Mouse (Mus musculus): Measurements from ENCODE around the gene Cit. TPM values are rescaled to one million over a fixed set of nuclear protein-coding genes. Genes with fewer than 3 reads are reported as not detected.

Cit gene
- polyA plus RNA-seq, 1 experiment from 2014 or later, result 4.8 TPM

GRCm38 (mm10) chr5:115982671-115983373 lies 137.7 kb downstream of the Cit start:
- no peak overlapping the region for H3K9ac ChIP-seq (replicated peaks; ENCODE audit: low read depth)
- 55% methylated on average over 7 of the region's 7 CpGs for WGBS

DNA sequence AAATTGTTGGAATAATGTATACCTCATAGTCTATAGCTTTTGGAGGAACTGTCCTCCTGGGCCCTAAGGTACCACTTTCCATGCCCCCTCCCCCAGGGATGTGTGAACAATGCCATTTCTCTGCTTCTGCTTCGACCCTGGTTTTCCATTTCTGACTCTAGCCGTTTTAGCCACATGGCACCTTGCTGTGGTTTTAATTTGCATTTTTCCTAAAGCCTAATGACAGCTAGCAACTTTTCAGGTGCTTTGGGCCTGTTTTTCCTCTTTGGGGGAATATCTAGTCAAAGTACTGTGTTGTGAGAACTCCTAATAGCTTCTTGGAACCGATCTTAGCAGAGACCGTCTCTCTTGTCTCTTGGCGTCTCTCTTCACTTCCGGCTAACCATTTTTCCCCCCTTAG lies 139.3 kb downstream of the Cit start:
- TF ChIP-seq CTCF (IDR thresholded peaks at IDR 0.05) (no peak), EP300 (IDR thresholded peaks at IDR 0.05) (no peak)
- Histone ChIP-seq H3K4me3 (ENCODE audit: low read depth, low read length) (no peak overlapping the region), H3K27ac (ENCODE audit: low read length) (no peak overlapping the region), H3K9ac (replicated peaks; ENCODE audit: low read depth) (no peak overlapping the region), H3K4me1 (ENCODE audit: insufficient read depth, low read depth, low read length) (peaks cover 7% of the 10 kb centered on the region; the same call in 1 of the 2 replicates), H3K9me3 (ENCODE audit: low read length) (no peaks in the 10 kb centered on the region), H3K27me3 (replicated peaks; ENCODE audit: insufficient read depth, low read length) (no peaks in the 10 kb centered on the region), H3K36me3 (ENCODE audit: insufficient read depth, low read length) (no peaks in the 10 kb centered on the region), H3K4me2 (replicated peaks; ENCODE audit: low read depth, low read length) (no peak overlapping the region)
- ATAC-seq (no peak), DNase-seq (ENCODE audit: low spot score) (no peak)
- 92% methylated on average over 6 of the region's 6 CpGs for WGBS

More at GRCm38 (mm10) chr5:115982671-115983373, 137.7 kb downstream of the Cit start:
- Histone ChIP-seq H3K36me3 (ENCODE audit: insufficient read depth, low read length) (no peaks in the 10 kb centered on the region), H3K27ac (ENCODE audit: low read length) (no peak overlapping the region), H3K9me3 (ENCODE audit: low read length) (no peaks in the 10 kb centered on the region), H3K4me1 (ENCODE audit: insufficient read depth, low read depth, low read length) (peaks cover 11% of the 10 kb centered on the region; the same call in 1 of the 2 replicates), H3K4me2 (replicated peaks; ENCODE audit: low read depth, low read length) (no peak overlapping the region), H3K27me3 (replicated peaks; ENCODE audit: insufficient read depth, low read length) (no peaks in the 10 kb centered on the region), H3K4me3 (ENCODE audit: low read depth, low read length) (no peak overlapping the region)
- TF ChIP-seq CTCF (IDR thresholded peaks at IDR 0.05), result no peak
- TF ChIP-seq EP300 (IDR thresholded peaks at IDR 0.05), result no peak
- ATAC-seq, result no peak
- no peak for DNase-seq (ENCODE audit: low spot score)

GRCm38 (mm10) chr5:115985101-115985500 lies 140.0 kb downstream of the Cit start:
- Histone ChIP-seq H3K27me3 (replicated peaks; ENCODE audit: insufficient read depth, low read length) (no peaks in the 10 kb centered on the region), H3K9ac (replicated peaks; ENCODE audit: low read depth) (no peak overlapping the region), H3K36me3 (ENCODE audit: insufficient read depth, low read length) (peaks cover 3% of the 10 kb centered on the region; the same call in 1 of the 2 replicates), H3K27ac (ENCODE audit: low read length) (no peak overlapping the region), H3K4me3 (ENCODE audit: low read depth, low read length) (no peak overlapping the region), H3K9me3 (ENCODE audit: low read length) (no peaks in the 10 kb centered on the region), H3K4me2 (replicated peaks; ENCODE audit: low read depth, low read length) (no peak overlapping the region), H3K4me1 (ENCODE audit: insufficient read depth, low read depth, low read length) (peaks cover 7% of the 10 kb centered on the region; the same call in 1 of the 2 replicates)
- TF ChIP-seq CTCF (IDR thresholded peaks at IDR 0.05) (no peak), EP300 (IDR thresholded peaks at IDR 0.05) (no peak)
- 91% methylated on average over 11 of the region's 11 CpGs for WGBS
- no peak for ATAC-seq
- no peak for DNase-seq (ENCODE audit: low spot score)

DNA sequence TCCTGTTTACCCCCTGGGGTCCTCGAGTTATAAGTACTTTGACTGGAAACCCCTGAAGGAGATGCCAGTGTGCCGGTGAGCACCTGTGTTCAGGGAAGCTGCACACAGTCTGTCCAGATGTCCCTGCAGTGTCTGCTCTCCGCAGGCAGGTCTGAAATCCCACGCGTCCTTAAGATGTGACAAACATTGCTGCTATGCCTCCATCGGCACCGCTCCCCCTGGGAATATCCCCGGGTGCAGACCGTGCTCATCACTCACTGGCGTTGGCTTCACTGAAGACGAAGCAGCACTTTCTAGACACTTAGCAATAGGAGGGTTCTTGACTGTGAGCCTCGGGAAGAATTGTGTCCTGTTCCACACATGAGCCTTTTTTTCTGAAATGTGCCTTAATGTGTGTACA lies 142.2 kb downstream of the Cit start:
- Histone ChIP-seq H3K4me2 (replicated peaks; ENCODE audit: low read depth, low read length) (no peak overlapping the region), H3K4me3 (ENCODE audit: low read depth, low read length) (no peak overlapping the region), H3K27ac (ENCODE audit: low read length) (no peak overlapping the region), H3K9me3 (ENCODE audit: low read length) (no peaks in the 10 kb centered on the region), H3K9ac (replicated peaks; ENCODE audit: low read depth) (no peak overlapping the region), H3K4me1 (ENCODE audit: insufficient read depth, low read depth, low read length) (peaks cover 7% of the 10 kb centered on the region; the same call in 1 of the 2 replicates), H3K36me3 (ENCODE audit: insufficient read depth, low read length) (peaks cover 7% of the 10 kb centered on the region; the same call in 1 of the 2 replicates), H3K27me3 (replicated peaks; ENCODE audit: insufficient read depth, low read length) (no peaks in the 10 kb centered on the region)
- ATAC-seq (no peak), DNase-seq (ENCODE audit: low spot score) (no peak)
- 84% methylated on average over 12 of the region's 12 CpGs for WGBS
- TF ChIP-seq EP300 (IDR thresholded peaks at IDR 0.05) (no peak), CTCF (IDR thresholded peaks at IDR 0.05) (no peak)

DNA sequence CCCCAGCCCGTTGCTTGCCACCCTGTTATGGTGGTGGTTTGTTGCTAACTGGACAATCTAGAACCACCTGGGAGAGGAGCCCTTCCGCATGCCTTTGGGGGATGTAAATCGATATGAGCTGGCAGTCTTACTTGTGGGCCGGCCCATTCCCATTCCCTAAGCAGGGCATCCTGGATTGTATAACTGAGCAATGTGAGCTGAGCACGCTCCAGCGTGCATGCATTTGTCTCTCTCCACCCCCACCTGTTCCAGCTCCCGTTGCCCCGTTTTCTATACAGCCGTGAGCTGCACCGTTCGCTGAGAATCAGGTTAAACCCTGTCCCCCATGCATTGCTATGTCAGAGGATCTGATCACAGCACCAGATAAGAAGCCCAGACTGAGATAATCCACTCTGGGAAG lies 146.6 kb downstream of the Cit start:
- DNase-seq (ENCODE audit: low spot score) (no peak), ATAC-seq (no peak)
- Histone ChIP-seq H3K4me3 (ENCODE audit: low read depth, low read length) (no peak overlapping the region), H3K9me3 (ENCODE audit: low read length) (no peaks in the 10 kb centered on the region), H3K27ac (ENCODE audit: low read length) (no peak overlapping the region), H3K4me2 (replicated peaks; ENCODE audit: low read depth, low read length) (no peak overlapping the region), H3K4me1 (ENCODE audit: insufficient read depth, low read depth, low read length) (no peaks in the 10 kb centered on the region), H3K36me3 (ENCODE audit: insufficient read depth, low read length) (peaks cover 7% of the 10 kb centered on the region; the same call in 1 of the 2 replicates), H3K27me3 (replicated peaks; ENCODE audit: insufficient read depth, low read length) (no peaks in the 10 kb centered on the region), H3K9ac (replicated peaks; ENCODE audit: low read depth) (no peak overlapping the region)
- WGBS, result 97% methylated on average over 11 of the region's 11 CpGs
- TF ChIP-seq EP300 (IDR thresholded peaks at IDR 0.05) (no peak), CTCF (IDR thresholded peaks at IDR 0.05) (no peak)

GRCm38 (mm10) chr5:115994101-115994500 lies 149.0 kb downstream of the Cit start:
- Histone ChIP-seq H3K4me2 (replicated peaks; ENCODE audit: low read depth, low read length) (no peak overlapping the region), H3K9me3 (ENCODE audit: low read length) (no peaks in the 10 kb centered on the region), H3K36me3 (ENCODE audit: insufficient read depth, low read length) (peaks cover 7% of the 10 kb centered on the region; the same call in 1 of the 2 replicates), H3K4me3 (ENCODE audit: low read depth, low read length) (no peak overlapping the region), H3K4me1 (ENCODE audit: insufficient read depth, low read depth, low read length) (no peaks in the 10 kb centered on the region), H3K27me3 (replicated peaks; ENCODE audit: insufficient read depth, low read length) (no peaks in the 10 kb centered on the region), H3K27ac (ENCODE audit: low read length) (no peak overlapping the region), H3K9ac (replicated peaks; ENCODE audit: low read depth) (no peak overlapping the region)
- WGBS, result 94% methylated on average over 15 of the region's 15 CpGs
- DNase-seq (ENCODE audit: low spot score) (no peak), ATAC-seq (no peak)
- no peak for TF ChIP-seq CTCF (IDR thresholded peaks at IDR 0.05)
- TF ChIP-seq EP300 (IDR thresholded peaks at IDR 0.05), result no peak
